Mouse (Mus musculus) cortical plate, adult 2 months (tissue): ENCODE measurements around the gene Scn1b.

Experiments
- CTCF ChIP-seq: fragments of 200-500 bp; IDR thresholded peaks from 2 replicates; pipeline ENCODE4 v1.5.1; 2011; ENCODE audit warnings: mild to moderate bottlenecking, control low read depth, low read length; ENCODE audit not compliant: insufficient read depth; ENCODE audit errors: extremely low read depth
- POLR2A ChIP-seq: fragments of 200-500 bp; IDR thresholded peaks from 2 replicates; pipeline ENCODE4 v1.6.1; 2011; ENCODE audit warnings: mild to moderate bottlenecking, low read length, control low read depth; ENCODE audit not compliant: insufficient read depth; ENCODE audit errors: extremely low read depth

DNA sequence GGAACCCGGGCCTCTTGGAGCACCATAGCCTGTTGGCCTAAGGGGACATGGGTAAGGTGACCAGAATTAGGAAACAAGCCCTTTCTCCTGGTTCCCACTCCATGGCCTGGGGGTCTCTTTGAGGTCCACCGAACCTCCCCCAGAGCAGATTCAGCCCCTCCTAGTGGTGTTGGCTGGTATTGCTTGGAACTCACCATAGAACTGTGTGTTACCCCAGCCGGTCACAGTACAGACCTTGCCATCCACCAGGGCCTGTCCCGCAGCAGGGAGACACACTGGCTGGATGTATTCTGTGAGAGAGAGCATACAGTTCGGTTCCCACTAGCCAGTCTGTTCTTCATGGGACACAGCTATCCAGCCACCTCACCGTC lies 27.2 kb downstream of the Scn1b start:
- TF ChIP-seq POLR2A (no peak), CTCF (no peak)
